Mouse (Mus musculus) cortical plate, adult 2 months (tissue): ENCODE measurements at regions not wholly inside any gene's neighbourhood (a gene's known extent, or its start where the extent isn't known, plus 50 kb on each side); places are given as distances from the start of the nearest gene placed in this dataset.

Source experiments
- H3K27ac ChIP-seq: fragments of 200-500 bp; 2 replicates; pipeline ENCODE4 v1.5.1; 2012; ENCODE audit warnings: low read length, control low read depth, inconsistent platforms; ENCODE audit not compliant: insufficient read depth
- H3K4me1 ChIP-seq: fragments of 200-500 bp; 2 replicates; pipeline ENCODE4 v1.6.1; 2011; ENCODE audit warnings: low read length; ENCODE audit not compliant: control insufficient read depth, insufficient read depth
- H3K4me3 ChIP-seq: fragments of 200-500 bp; 2 replicates; pipeline ENCODE4 v1.5.1; 2011; ENCODE audit warnings: mild to moderate bottlenecking, low read length, control low read depth; ENCODE audit not compliant: insufficient read depth
- CTCF ChIP-seq: fragments of 200-500 bp; IDR thresholded peaks from 2 replicates; pipeline ENCODE4 v1.5.1; 2011; ENCODE audit warnings: mild to moderate bottlenecking, control low read depth, low read length; ENCODE audit not compliant: insufficient read depth; ENCODE audit errors: extremely low read depth
- POLR2A ChIP-seq: fragments of 200-500 bp; IDR thresholded peaks from 2 replicates; pipeline ENCODE4 v1.6.1; 2011; ENCODE audit warnings: mild to moderate bottlenecking, low read length, control low read depth; ENCODE audit not compliant: insufficient read depth; ENCODE audit errors: extremely low read depth

GRCm38 (mm10) chr1:186804451-186804850 lies 55.3 kb upstream of the Rrp15 start:
- no peak overlapping the region for H3K4me3 ChIP-seq
- no peaks in the 10 kb centered on the region for H3K4me1 ChIP-seq
- H3K27ac ChIP-seq: no peak overlapping the region
- TF ChIP-seq CTCF: no peak
- TF ChIP-seq POLR2A: no peak
